Mouse (Mus musculus): Measurements from ENCODE around the gene Gm20388. TPM values are rescaled to one million over a fixed set of nuclear protein-coding genes. Genes with fewer than 3 reads are reported as not detected.

Gene Gm20388
- polyA plus RNA-seq, 1 experiment from 2014 or later: not detected

DNA sequence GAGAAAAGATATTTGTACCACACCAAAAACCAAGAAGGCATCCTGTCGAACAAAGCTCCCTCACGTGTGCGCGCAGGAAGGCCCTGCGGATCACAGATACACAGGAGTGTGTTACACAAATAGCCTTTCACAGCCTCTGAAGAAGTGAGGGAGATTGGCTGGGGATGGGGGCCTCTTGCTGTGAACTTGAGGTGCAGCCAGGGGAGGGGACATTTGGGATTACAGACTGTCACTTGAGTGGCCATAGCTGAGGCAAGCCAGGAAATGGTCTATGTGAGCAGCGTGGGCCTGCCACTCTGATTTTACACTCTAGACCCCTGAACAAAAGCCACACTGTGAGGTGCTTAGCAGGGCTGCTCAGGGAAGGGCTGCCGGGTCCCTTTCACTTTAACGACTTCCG is 1601.1 kb downstream of the Gm20388 start:
- Histone ChIP-seq H3K36me3 (ENCODE audit: control insufficient read depth, insufficient read depth, low read length) (no peaks in the 10 kb centered on the region), H3K27ac (ENCODE audit: low read depth, low read length) (no peak overlapping the region), H3K4me3 (ENCODE audit: low read depth, low read length) (no peak overlapping the region), H3K9me3 (ENCODE audit: control insufficient read depth, low read length) (no peaks in the 10 kb centered on the region), H3K4me2 (no peak overlapping the region), H3K4me1 (ENCODE audit: control insufficient read depth, insufficient read depth, low read length) (no peaks in the 10 kb centered on the region), H3K27me3 (ENCODE audit: control insufficient read depth, insufficient read depth, low read length) (no peaks in the 10 kb centered on the region; the same call in 1 of the 2 replicates), H3K9ac (ENCODE audit: low read length) (no peak overlapping the region)
- 59% methylated on average over 9 of the region's 9 CpGs for WGBS
- ATAC-seq (ENCODE audit: low FRiP score) (no peak), DNase-seq (ENCODE audit: low spot score, missing footprints) (no peak)

- no peak overlapping the region for H3K9ac ChIP-seq (ENCODE audit: low read length)
- no peaks in the 10 kb centered on the region for H3K4me1 ChIP-seq (ENCODE audit: control insufficient read depth, insufficient read depth, low read length)
- H3K4me2 ChIP-seq: no peak overlapping the region
- 0 out of 2 replicates have a peak, but pooled peaks have one; percentile 48 for ATAC-seq (ENCODE audit: low FRiP score)
- H3K36me3 ChIP-seq (ENCODE audit: control insufficient read depth, insufficient read depth, low read length): no peaks in the 10 kb centered on the region
- DNase-seq (ENCODE audit: low spot score, missing footprints): peak; percentile 98
- H3K4me3 ChIP-seq (ENCODE audit: low read depth, low read length): no peak overlapping the region
- no peaks in the 10 kb centered on the region; the same call in 1 of the 2 replicates for H3K27me3 ChIP-seq (ENCODE audit: control insufficient read depth, insufficient read depth, low read length)
- WGBS: 7% methylated on average over 12 of the region's 12 CpGs
- no peak overlapping the region for H3K27ac ChIP-seq (ENCODE audit: low read depth, low read length)
- no peaks in the 10 kb centered on the region for H3K9me3 ChIP-seq (ENCODE audit: control insufficient read depth, low read length)
Observed at GRCm38 (mm10) chr8:121513429-121513828, 1602.8 kb downstream of the Gm20388 start.

GRCm38 (mm10) chr8:121525111-121525818 is 1614.6 kb downstream of the Gm20388 start:
- H3K4me1 ChIP-seq (ENCODE audit: control insufficient read depth, insufficient read depth, low read length): no peaks in the 10 kb centered on the region
- DNase-seq (ENCODE audit: low spot score, missing footprints) (peak; percentile 60), ATAC-seq (ENCODE audit: low FRiP score) (no peak)
- H3K9me3 ChIP-seq (ENCODE audit: control insufficient read depth, low read length): no peaks in the 10 kb centered on the region
- H3K9ac ChIP-seq (ENCODE audit: low read length): no peak overlapping the region
- no peak overlapping the region for H3K4me3 ChIP-seq (ENCODE audit: low read depth, low read length)
- no peak overlapping the region for H3K4me2 ChIP-seq
- no peak overlapping the region for H3K27ac ChIP-seq (ENCODE audit: low read depth, low read length)
- WGBS: 86% methylated on average over 18 of the region's 18 CpGs
- no peaks in the 10 kb centered on the region for H3K27me3 ChIP-seq (ENCODE audit: control insufficient read depth, insufficient read depth, low read length)
- H3K36me3 ChIP-seq (ENCODE audit: control insufficient read depth, insufficient read depth, low read length): no peaks in the 10 kb centered on the region

GRCm38 (mm10) chr8:121526811-121527550 is 1616.3 kb downstream of the Gm20388 start:
- Histone ChIP-seq H3K27ac (ENCODE audit: low read depth, low read length) (no peak overlapping the region), H3K9ac (ENCODE audit: low read length) (no peak overlapping the region), H3K27me3 (ENCODE audit: control insufficient read depth, insufficient read depth, low read length) (no peaks in the 10 kb centered on the region), H3K9me3 (ENCODE audit: control insufficient read depth, low read length) (no peaks in the 10 kb centered on the region), H3K4me3 (ENCODE audit: low read depth, low read length) (no peak overlapping the region), H3K4me2 (no peak overlapping the region), H3K36me3 (ENCODE audit: control insufficient read depth, insufficient read depth, low read length) (no peaks in the 10 kb centered on the region), H3K4me1 (ENCODE audit: control insufficient read depth, insufficient read depth, low read length) (no peaks in the 10 kb centered on the region)
- DNase-seq (ENCODE audit: low spot score, missing footprints) (no peak), ATAC-seq (ENCODE audit: low FRiP score) (no peak)
- WGBS: 70% methylated on average over 6 of the region's 6 CpGs

DNA sequence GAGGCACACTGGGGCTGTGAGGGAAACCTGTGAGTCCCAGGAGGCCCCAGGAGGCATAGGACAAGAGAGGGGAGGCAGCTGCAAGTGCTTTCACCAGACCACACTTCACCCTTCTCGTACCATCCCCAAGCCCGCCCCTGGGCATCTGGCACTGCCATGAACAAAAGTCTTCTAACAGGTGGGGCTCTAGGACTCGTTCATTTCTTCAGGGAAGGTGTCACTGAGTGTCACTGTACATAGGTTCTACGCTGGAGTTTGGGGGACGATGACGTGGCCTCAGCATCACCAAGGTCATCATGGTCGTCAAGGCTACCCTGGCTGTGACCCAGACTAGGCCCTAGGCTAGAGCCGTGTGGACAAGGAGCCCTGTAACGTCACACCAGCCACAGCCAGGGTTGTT is 1617.1 kb downstream of the Gm20388 start:
- no peak for ATAC-seq (ENCODE audit: low FRiP score)

GRCm38 (mm10) chr8:121528790-121529189 is 1618.1 kb downstream of the Gm20388 start:
- no peak overlapping the region for H3K4me2 ChIP-seq
- no peaks in the 10 kb centered on the region for H3K4me1 ChIP-seq (ENCODE audit: control insufficient read depth, insufficient read depth, low read length)
- H3K36me3 ChIP-seq (ENCODE audit: control insufficient read depth, insufficient read depth, low read length): no peaks in the 10 kb centered on the region
- H3K27me3 ChIP-seq (ENCODE audit: control insufficient read depth, insufficient read depth, low read length): no peaks in the 10 kb centered on the region
- no peak overlapping the region for H3K9ac ChIP-seq (ENCODE audit: low read length)
- H3K4me3 ChIP-seq (ENCODE audit: low read depth, low read length): no peak overlapping the region
- no peak overlapping the region for H3K27ac ChIP-seq (ENCODE audit: low read depth, low read length)
- no peak for DNase-seq (ENCODE audit: low spot score, missing footprints)
- ATAC-seq (ENCODE audit: low FRiP score): no peak
- WGBS: 90% methylated on average over 15 of the region's 15 CpGs
- H3K9me3 ChIP-seq (ENCODE audit: control insufficient read depth, low read length): no peaks in the 10 kb centered on the region

More for the DNA sequence above, 1617.1 kb downstream of the Gm20388 start:
- Histone ChIP-seq H3K9me3 (ENCODE audit: control insufficient read depth, low read length) (no peaks in the 10 kb centered on the region), H3K4me3 (ENCODE audit: low read depth, low read length) (no peak overlapping the region), H3K4me1 (ENCODE audit: control insufficient read depth, insufficient read depth, low read length) (no peaks in the 10 kb centered on the region), H3K36me3 (ENCODE audit: control insufficient read depth, insufficient read depth, low read length) (no peaks in the 10 kb centered on the region), H3K9ac (ENCODE audit: low read length) (no peak overlapping the region), H3K4me2 (no peak overlapping the region), H3K27ac (ENCODE audit: low read depth, low read length) (no peak overlapping the region), H3K27me3 (ENCODE audit: control insufficient read depth, insufficient read depth, low read length) (no peaks in the 10 kb centered on the region)
- peak; percentile 68 for DNase-seq (ENCODE audit: low spot score, missing footprints)
- 90% methylated on average over 9 of the region's 9 CpGs for WGBS

GRCm38 (mm10) chr8:121530639-121531038 is 1620.0 kb downstream of the Gm20388 start:
- Histone ChIP-seq H3K9ac (ENCODE audit: low read length) (no peak overlapping the region), H3K27ac (ENCODE audit: low read depth, low read length) (no peak overlapping the region), H3K9me3 (ENCODE audit: control insufficient read depth, low read length) (no peaks in the 10 kb centered on the region), H3K36me3 (ENCODE audit: control insufficient read depth, insufficient read depth, low read length) (no peaks in the 10 kb centered on the region), H3K4me3 (ENCODE audit: low read depth, low read length) (no peak overlapping the region), H3K4me1 (ENCODE audit: control insufficient read depth, insufficient read depth, low read length) (no peaks in the 10 kb centered on the region), H3K4me2 (no peak overlapping the region), H3K27me3 (ENCODE audit: control insufficient read depth, insufficient read depth, low read length) (no peaks in the 10 kb centered on the region)
- DNase-seq (ENCODE audit: low spot score, missing footprints): peak; percentile 68
- ATAC-seq (ENCODE audit: low FRiP score): no peak
- WGBS: 81% methylated on average over 10 of the region's 10 CpGs

DNA sequence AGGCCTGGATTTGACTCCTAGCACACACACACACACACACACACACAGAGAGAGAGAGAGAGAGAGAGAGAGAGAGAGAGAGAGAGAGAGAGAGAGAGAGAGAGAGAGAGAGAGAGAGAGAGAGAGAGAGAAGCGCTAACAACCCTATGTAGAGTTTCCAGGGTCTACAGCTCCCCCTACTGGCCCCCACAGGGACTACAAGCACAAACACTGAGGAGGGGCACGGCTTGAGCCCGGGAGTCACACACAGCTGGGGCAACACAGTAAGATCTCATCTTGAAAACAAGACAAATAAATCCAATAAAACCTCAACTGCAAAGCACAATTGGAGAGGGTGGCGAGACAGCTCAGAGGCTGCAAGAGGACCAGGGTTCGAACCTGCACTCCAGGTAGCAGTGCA is 1621.7 kb downstream of the Gm20388 start:
- H3K9ac ChIP-seq (ENCODE audit: low read length): no peak overlapping the region
- DNase-seq (ENCODE audit: low spot score, missing footprints): peak; percentile 90
- H3K27ac ChIP-seq (ENCODE audit: low read depth, low read length): no peak overlapping the region
- H3K9me3 ChIP-seq (ENCODE audit: control insufficient read depth, low read length): no peaks in the 10 kb centered on the region
- ATAC-seq (ENCODE audit: low FRiP score): no peak
- H3K36me3 ChIP-seq (ENCODE audit: control insufficient read depth, insufficient read depth, low read length): no peaks in the 10 kb centered on the region
- H3K4me2 ChIP-seq: no peak overlapping the region
- no peaks in the 10 kb centered on the region for H3K4me1 ChIP-seq (ENCODE audit: control insufficient read depth, insufficient read depth, low read length)
- no peak overlapping the region for H3K4me3 ChIP-seq (ENCODE audit: low read depth, low read length)
- no peaks in the 10 kb centered on the region for H3K27me3 ChIP-seq (ENCODE audit: control insufficient read depth, insufficient read depth, low read length)
- 47% methylated on average over 5 of the region's 5 CpGs for WGBS

- Histone ChIP-seq H3K27me3 (ENCODE audit: control insufficient read depth, insufficient read depth, low read length) (no peaks in the 10 kb centered on the region), H3K36me3 (ENCODE audit: control insufficient read depth, insufficient read depth, low read length) (no peaks in the 10 kb centered on the region), H3K9ac (ENCODE audit: low read length) (no peak overlapping the region), H3K4me2 (no peak overlapping the region), H3K4me1 (ENCODE audit: control insufficient read depth, insufficient read depth, low read length) (no peaks in the 10 kb centered on the region), H3K27ac (ENCODE audit: low read depth, low read length) (no peak overlapping the region), H3K9me3 (ENCODE audit: control insufficient read depth, low read length) (no peaks in the 10 kb centered on the region; the same call in 1 of the 2 replicates), H3K4me3 (ENCODE audit: low read depth, low read length) (no peak overlapping the region)
- no peak for ATAC-seq (ENCODE audit: low FRiP score)
- WGBS: 75% methylated on average over 19 of the region's 19 CpGs
- peak; percentile 62 for DNase-seq (ENCODE audit: low spot score, missing footprints)
Observed at GRCm38 (mm10) chr8:121541862-121542261, 1631.2 kb downstream of the Gm20388 start.

All from midbrain, embryonic 11.5 days (tissue).